Mouse (Mus musculus): Measurements from ENCODE around the gene Daam1. TPM values are rescaled to one million over a fixed set of nuclear protein-coding genes. Genes with fewer than 3 reads are reported as not detected.
A peak's percentile ranks its signal among the peaks of the same experiment; 100 is the strongest.

Daam1 gene
- 10.1 TPM for polyA plus RNA-seq (2012; fragmentation: generic; extraction: Trizol)

- no peaks in the 10 kb centered on the region for H3K36me3 ChIP-seq (ENCODE audit: control insufficient read depth, insufficient read depth)
- peak within 1 kb of the TSS; percentile 89 for H3K4me3 ChIP-seq
- H3K27me3 ChIP-seq (ENCODE audit: control insufficient read depth, insufficient read depth, insufficient read length), result peaks cover 20% of the 10 kb centered on the region
- H3ac ChIP-seq (ENCODE audit: control insufficient read depth, insufficient read length), result peak within 1 kb of the TSS; percentile 50
- peak within 1 kb of the TSS; percentile 98 for H3K4me2 ChIP-seq (ENCODE audit: low read depth)
- peaks cover 42% of the 10 kb centered on the region for H3K79me2 ChIP-seq (ENCODE audit: control insufficient read depth, insufficient read depth)
- peak; percentile 92 for TF ChIP-seq POLR2AphosphoS2 (IDR thresholded peaks at IDR 0.05; ENCODE audit: insufficient read length, low read depth)
- TF ChIP-seq CEBPB (IDR thresholded peaks at IDR 0.05; ENCODE audit: insufficient read depth, poor library complexity, severe bottlenecking), result no peak
- no peak for TF ChIP-seq TCF3 (IDR thresholded peaks at IDR 0.05; ENCODE audit: insufficient read length, low read depth)
- no peak for TF ChIP-seq TCF12 (IDR thresholded peaks at IDR 0.05; ENCODE audit: insufficient read depth, poor library complexity, severe bottlenecking)
- TF ChIP-seq E2F4 (IDR thresholded peaks at IDR 0.05; ENCODE audit: insufficient read depth), result no peak
- no peak for TF ChIP-seq USF1 (IDR thresholded peaks at IDR 0.05; ENCODE audit: low read depth)
- TF ChIP-seq MYOD1 (IDR thresholded peaks at IDR 0.05; ENCODE audit: control insufficient read depth in 1 of 3, insufficient read length in 2 of 3, low read depth in 2 of 3), result peak in 1 of 3 experiments; percentile 34
- no peak for TF ChIP-seq SRF (IDR thresholded peaks at IDR 0.05; ENCODE audit: control insufficient read depth, insufficient read length, low read depth)
- TF ChIP-seq MYOG (IDR thresholded peaks at IDR 0.05; ENCODE audit: control insufficient read depth in 1 of 3, insufficient read depth in 1 of 3, insufficient read length in 2 of 3, low read depth in 2 of 3), result peak in 1 of 3 experiments; percentile 23
- TF ChIP-seq REST (IDR thresholded peaks at IDR 0.05; ENCODE audit: insufficient read depth, insufficient read length), result no peak
- TF ChIP-seq POLR2A (IDR thresholded peaks at IDR 0.05; ENCODE audit: insufficient read length, low read depth), result peak; percentile 93
- TF ChIP-seq MAX (IDR thresholded peaks at IDR 0.05; ENCODE audit: low read depth), result no peak
Measured at GRCm38 (mm10) chr12:71830607-71831257, at the start of gene Daam1. TSS of gene Daam1 (plus strand) at chr12:71831078.

GRCm38 (mm10) chr12:71781220-71781619, 49.7 kb upstream of the Daam1 start:
- H3K79me2 ChIP-seq (ENCODE audit: control insufficient read depth, insufficient read depth), result no peaks in the 10 kb centered on the region
- H3K4me2 ChIP-seq (ENCODE audit: low read depth), result no peak overlapping the region
- TF ChIP-seq POLR2A (IDR thresholded peaks at IDR 0.05; ENCODE audit: insufficient read length, low read depth) (no peak), TCF3 (IDR thresholded peaks at IDR 0.05; ENCODE audit: insufficient read length, low read depth) (no peak), USF1 (IDR thresholded peaks at IDR 0.05; ENCODE audit: low read depth) (no peak), REST (IDR thresholded peaks at IDR 0.05; ENCODE audit: insufficient read depth, insufficient read length) (no peak), POLR2AphosphoS2 (IDR thresholded peaks at IDR 0.05; ENCODE audit: insufficient read length, low read depth) (no peak), MAX (IDR thresholded peaks at IDR 0.05; ENCODE audit: low read depth) (no peak), E2F4 (IDR thresholded peaks at IDR 0.05; ENCODE audit: insufficient read depth) (no peak), SRF (IDR thresholded peaks at IDR 0.05; ENCODE audit: control insufficient read depth, insufficient read length, low read depth) (no peak), CEBPB (IDR thresholded peaks at IDR 0.05; ENCODE audit: insufficient read depth, poor library complexity, severe bottlenecking) (no peak), TCF12 (IDR thresholded peaks at IDR 0.05; ENCODE audit: insufficient read depth, poor library complexity, severe bottlenecking) (no peak), MYOG (IDR thresholded peaks at IDR 0.05; ENCODE audit: control insufficient read depth in 1 of 3, insufficient read depth in 1 of 3, insufficient read length in 2 of 3, low read depth in 2 of 3) (no peak), MYOD1 (IDR thresholded peaks at IDR 0.05; ENCODE audit: control insufficient read depth in 1 of 3, insufficient read length in 2 of 3, low read depth in 2 of 3) (no peak)
- H3ac ChIP-seq (ENCODE audit: control insufficient read depth, insufficient read length), result no peak overlapping the region
- H3K27me3 ChIP-seq (ENCODE audit: control insufficient read depth, insufficient read depth, insufficient read length), result peaks cover 6% of the 10 kb centered on the region
- H3K36me3 ChIP-seq (ENCODE audit: control insufficient read depth, insufficient read depth), result no peaks in the 10 kb centered on the region
- no peak overlapping the region for H3K4me3 ChIP-seq

GRCm38 (mm10) chr12:71783970-71784369, 46.9 kb upstream of the Daam1 start:
- H3K36me3 ChIP-seq (ENCODE audit: control insufficient read depth, insufficient read depth), result no peaks in the 10 kb centered on the region
- no peaks in the 10 kb centered on the region for H3K79me2 ChIP-seq (ENCODE audit: control insufficient read depth, insufficient read depth)
- no peak overlapping the region for H3ac ChIP-seq (ENCODE audit: control insufficient read depth, insufficient read length)
- no peak overlapping the region for H3K4me2 ChIP-seq (ENCODE audit: low read depth)
- H3K27me3 ChIP-seq (ENCODE audit: control insufficient read depth, insufficient read depth, insufficient read length), result peaks cover 6% of the 10 kb centered on the region
- no peak overlapping the region for H3K4me3 ChIP-seq
- TF ChIP-seq MAX (IDR thresholded peaks at IDR 0.05; ENCODE audit: low read depth) (no peak), POLR2A (IDR thresholded peaks at IDR 0.05; ENCODE audit: insufficient read length, low read depth) (no peak), REST (IDR thresholded peaks at IDR 0.05; ENCODE audit: insufficient read depth, insufficient read length) (no peak), TCF12 (IDR thresholded peaks at IDR 0.05; ENCODE audit: insufficient read depth, poor library complexity, severe bottlenecking) (no peak), TCF3 (IDR thresholded peaks at IDR 0.05; ENCODE audit: insufficient read length, low read depth) (no peak), USF1 (IDR thresholded peaks at IDR 0.05; ENCODE audit: low read depth) (no peak), CEBPB (IDR thresholded peaks at IDR 0.05; ENCODE audit: insufficient read depth, poor library complexity, severe bottlenecking) (no peak), POLR2AphosphoS2 (IDR thresholded peaks at IDR 0.05; ENCODE audit: insufficient read length, low read depth) (no peak)

GRCm38 (mm10) chr12:71784666-71785255, 46.1 kb upstream of the Daam1 start:
- H3K79me2 ChIP-seq (ENCODE audit: control insufficient read depth, insufficient read depth), result no peaks in the 10 kb centered on the region
- no peak overlapping the region for H3ac ChIP-seq (ENCODE audit: control insufficient read depth, insufficient read length)
- no peak overlapping the region for H3K4me2 ChIP-seq (ENCODE audit: low read depth)
- H3K36me3 ChIP-seq (ENCODE audit: control insufficient read depth, insufficient read depth), result no peaks in the 10 kb centered on the region
- no peak overlapping the region for H3K4me3 ChIP-seq
- peaks cover 12% of the 10 kb centered on the region for H3K27me3 ChIP-seq (ENCODE audit: control insufficient read depth, insufficient read depth, insufficient read length)
- TF ChIP-seq USF1 (IDR thresholded peaks at IDR 0.05; ENCODE audit: low read depth) (peak; percentile 3), REST (IDR thresholded peaks at IDR 0.05; ENCODE audit: insufficient read depth, insufficient read length) (no peak)

GRCm38 (mm10) chr12:71786521-71786920, 44.4 kb upstream of the Daam1 start:
- Histone ChIP-seq H3K36me3 (ENCODE audit: control insufficient read depth, insufficient read depth) (no peaks in the 10 kb centered on the region), H3ac (ENCODE audit: control insufficient read depth, insufficient read length) (no peak overlapping the region), H3K27me3 (ENCODE audit: control insufficient read depth, insufficient read depth, insufficient read length) (peaks cover 21% of the 10 kb centered on the region), H3K4me3 (no peak overlapping the region), H3K4me2 (ENCODE audit: low read depth) (no peak overlapping the region), H3K79me2 (ENCODE audit: control insufficient read depth, insufficient read depth) (no peaks in the 10 kb centered on the region)
- TF ChIP-seq USF1 (IDR thresholded peaks at IDR 0.05; ENCODE audit: low read depth) (no peak), TCF12 (IDR thresholded peaks at IDR 0.05; ENCODE audit: insufficient read depth, poor library complexity, severe bottlenecking) (no peak), REST (IDR thresholded peaks at IDR 0.05; ENCODE audit: insufficient read depth, insufficient read length) (no peak), CEBPB (IDR thresholded peaks at IDR 0.05; ENCODE audit: insufficient read depth, poor library complexity, severe bottlenecking) (no peak), POLR2AphosphoS2 (IDR thresholded peaks at IDR 0.05; ENCODE audit: insufficient read length, low read depth) (no peak)
